Mouse (Mus musculus) MEL (cell line): Measurements from ENCODE around the gene Rpp14.

Source experiments
- CTCF ChIP-seq, 3 experiments: IDR thresholded peaks in 2 of 3; conservative IDR thresholded peaks in 1 of 3; 2 replicates each; pipeline ENCODE4 v1.5.1; 2011 to 2012; ENCODE audit warnings: low read length in 3 of 3, low read depth in 2 of 3, mild to moderate bottlenecking in 2 of 3, improper control_type of control experiment in 1 of 3, inconsistent platforms in 1 of 3, mixed read lengths in 1 of 3, moderate library complexity in 1 of 3; ENCODE audit not compliant: control insufficient read depth in 1 of 3, insufficient read depth in 1 of 3, poor library complexity in 1 of 3, severe bottlenecking in 1 of 3
- GATA1 ChIP-seq: IDR thresholded peaks from 2 replicates; pipeline ENCODE4 v1.6.1; 2011; ENCODE audit warnings: low read depth, low read length, improper control_type of control experiment
- HCFC1 ChIP-seq: IDR thresholded peaks from 2 replicates; pipeline ENCODE4 v1.6.1; 2012; ENCODE audit warnings: low read depth, mild to moderate bottlenecking, inconsistent platforms, low read length, improper control_type of control experiment, moderate library complexity
- NRF1 ChIP-seq: IDR thresholded peaks from 2 replicates; pipeline ENCODE4 v1.6.1; 2014; ENCODE audit warnings: low read depth, mild to moderate bottlenecking, inconsistent platforms, low read length, improper control_type of control experiment, moderate library complexity; ENCODE audit not compliant: poor library complexity, insufficient read depth, severe bottlenecking
- POLR2A ChIP-seq, 2 experiments: IDR thresholded peaks; 2 replicates each; pipeline ENCODE4 v1.6.1; 2011 to 2012; ENCODE audit warnings: low read length in 2 of 2, mild to moderate bottlenecking in 2 of 2, control low read depth in 1 of 2, improper control_type of control experiment in 1 of 2, low read depth in 1 of 2, moderate library complexity in 1 of 2; ENCODE audit not compliant: control insufficient read depth in 1 of 2, insufficient read depth in 1 of 2, poor library complexity in 1 of 2
- RCOR1 ChIP-seq: IDR thresholded peaks from 2 replicates; pipeline ENCODE4 v1.6.1; 2012; ENCODE audit warnings: low read depth, mild to moderate bottlenecking, inconsistent platforms, low read length, improper control_type of control experiment
- TCF12 ChIP-seq: IDR thresholded peaks from 2 replicates; pipeline ENCODE4 v1.6.1; 2014; ENCODE audit warnings: low read depth, mild to moderate bottlenecking, inconsistent platforms, low read length, improper control_type of control experiment, moderate library complexity
- ZC3H11A ChIP-seq: IDR thresholded peaks from 2 replicates; pipeline ENCODE4 v1.6.1; 2012; ENCODE audit warnings: low read depth, mild to moderate bottlenecking, inconsistent platforms, low read length, improper control_type of control experiment

- TF ChIP-seq ZC3H11A (no peak), CTCF (IDR thresholded peaks at IDR 0.05 in 2 of 3, conservative IDR thresholded peaks at IDR 0.05 in 1 of 3; ENCODE audit: control insufficient read depth in 1 of 3, insufficient read depth in 1 of 3, low read depth in 2 of 3, low read length in 3 of 3, poor library complexity in 1 of 3, severe bottlenecking in 1 of 3) (no peak), GATA1 (no peak), POLR2A (IDR thresholded peaks at IDR 0.05; ENCODE audit: control insufficient read depth in 1 of 2, insufficient read depth in 1 of 2, low read depth in 1 of 2, low read length in 2 of 2, poor library complexity in 1 of 2) (no peak), TCF12 (no peak), HCFC1 (no peak), NRF1 (no peak), RCOR1 (no peak)
Measured at GRCm38 (mm10) chr14:8056076-8056475, 24.1 kb upstream of the Rpp14 start.
